Mouse (Mus musculus): ENCODE results near the gene Dhrs1.

DNA sequence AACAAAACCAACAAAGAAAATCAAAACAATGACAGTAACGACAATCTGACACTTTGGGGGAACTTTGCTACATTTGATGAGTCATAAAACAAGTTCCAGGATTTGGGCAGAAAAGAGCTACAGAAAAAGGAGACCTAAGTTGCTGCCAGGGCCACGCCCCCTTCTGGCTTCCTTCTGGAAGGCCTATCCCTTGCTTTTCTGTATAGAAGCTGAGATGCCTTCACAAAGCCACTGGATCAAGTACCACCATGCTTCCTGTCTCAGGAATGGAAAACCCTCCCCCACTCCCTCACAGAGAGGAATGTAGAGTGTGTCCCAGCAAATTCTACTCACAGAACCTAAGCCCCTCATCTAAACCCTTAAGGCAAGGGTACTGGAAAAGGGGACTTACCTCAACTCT, 48.5 kb upstream of the Dhrs1 start:
- TF ChIP-seq CTCF (IDR thresholded peaks at IDR 0.05; ENCODE audit: low read depth) (no peak), EP300 (IDR thresholded peaks at IDR 0.05; ENCODE audit: low read depth) (no peak)
